Mouse (Mus musculus) midbrain, embryonic 11.5 days (tissue): Measurements from ENCODE around the gene Cep19. TPM values are rescaled to one million over a fixed set of nuclear protein-coding genes. Genes with fewer than 3 reads are reported as not detected.

ENCODE experiments used
- ATAC-seq: fragments of 200-750 bp; cut with Nextera tagmentation; 2 replicates; pipeline ENCODE4 v1.8.0; 2017; ENCODE audit warnings: moderate TSS enrichment, moderate library complexity; ENCODE audit not compliant: low FRiP score
- DNase-seq: peaks from one replicate; pipeline ENCODE4 v3.0.0; 2015; ENCODE audit warnings: low spot score; ENCODE audit errors: missing footprints
- H3K27ac ChIP-seq: fragments of 300-500 bp; sonication (generic); 2 replicates; pipeline ENCODE4 v1.5.1; 2014; ENCODE audit warnings: low read depth, low read length
- H3K27me3 ChIP-seq: fragments of 300-500 bp; sonication (generic); 2 replicates; pipeline ENCODE4 v1.6.1; 2014; ENCODE audit warnings: mild to moderate bottlenecking, low read length, moderate library complexity, mixed read lengths; ENCODE audit not compliant: control insufficient read depth, insufficient read depth
- H3K36me3 ChIP-seq: fragments of 300-500 bp; sonication (generic); 2 replicates; pipeline ENCODE4 v1.6.1; 2014; ENCODE audit warnings: mild to moderate bottlenecking, low read length, moderate library complexity, mixed read lengths; ENCODE audit not compliant: control insufficient read depth, insufficient read depth
- H3K4me1 ChIP-seq: fragments of 300-500 bp; sonication (generic); 2 replicates; pipeline ENCODE4 v1.6.1; 2014; ENCODE audit warnings: low read length; ENCODE audit not compliant: control insufficient read depth, insufficient read depth
- H3K4me2 ChIP-seq: fragments of 300-500 bp; sonication (generic); 2 replicates; pipeline ENCODE4 v1.6.1; 2014; ENCODE audit warnings: mild to moderate bottlenecking, moderate library complexity
- H3K4me3 ChIP-seq: fragments of 300-500 bp; sonication (generic); 2 replicates; pipeline ENCODE4 v1.5.1; 2014; ENCODE audit warnings: low read depth, low read length
- H3K9ac ChIP-seq: fragments of 300-500 bp; sonication (generic); 2 replicates; pipeline ENCODE4 v1.6.1; 2014; ENCODE audit warnings: low read length
- H3K9me3 ChIP-seq: fragments of 300-500 bp; sonication (generic); 2 replicates; pipeline ENCODE4 v1.6.1; 2016; ENCODE audit warnings: low read length; ENCODE audit not compliant: control insufficient read depth
- WGBS: fragments of 180-500 bp; shearing (Covaris S2); extraction: QIAGEN DNeasy Blood & Tissue Kit; methylation state at CpG from one replicate; pipeline ENCODE4 v1.1.7; 2014; 5-methylcytosine and 5-hydroxymethylcytosine counted together
- polyA plus RNA-seq: library from polyadenylated mRNA; unstranded; fragments of >200 nt; fragmentation: Nextera tagmentation; extraction: Ambion mirVana; gene quantifications from 2 replicates; pipeline ENCODE4 v1.2.1, GENCODE M21; 2014

Cep19 gene
- polyA plus RNA-seq, 1 experiment from 2014 or later: 51.7 TPM

GRCm38 (mm10) chr16:32154437-32154836 is 54.8 kb downstream of the Cep19 start:
- Histone ChIP-seq H3K36me3 (no peaks in the 10 kb centered on the region), H3K4me1 (no peaks in the 10 kb centered on the region), H3K4me2 (no peak overlapping the region), H3K27me3 (no peaks in the 10 kb centered on the region), H3K27ac (no peak overlapping the region), H3K9me3 (no peaks in the 10 kb centered on the region), H3K9ac (no peak overlapping the region), H3K4me3 (no peak overlapping the region)
- no peak for ATAC-seq
- DNase-seq: no peak
- WGBS: 87% methylated on average over 13 of the region's 13 CpGs

DNA sequence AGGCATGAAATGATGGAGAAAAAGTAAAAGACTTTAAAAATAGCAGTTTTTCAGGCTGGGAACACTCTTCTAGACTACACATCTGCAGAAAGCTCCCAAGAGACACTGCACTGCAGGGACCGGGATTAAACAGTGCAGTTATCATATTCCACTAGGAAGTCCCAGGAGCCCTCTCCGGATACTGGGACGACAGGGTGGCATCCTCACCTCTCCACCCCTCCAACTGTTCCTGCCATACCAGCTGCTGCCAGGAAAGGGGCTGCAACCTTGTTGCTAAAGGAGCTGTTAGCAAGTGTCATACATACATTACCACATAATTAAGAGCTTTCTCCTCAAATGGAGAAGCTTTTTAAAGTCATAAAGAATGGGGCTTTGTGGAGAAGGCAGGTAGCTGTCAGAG is 57.1 kb downstream of the Cep19 start:
- H3K4me3 ChIP-seq: no peak overlapping the region

GRCm38 (mm10) chr16:32157369-32157768 is 57.8 kb downstream of the Cep19 start:
- Histone ChIP-seq H3K27me3 (no peaks in the 10 kb centered on the region), H3K4me3 (no peak overlapping the region), H3K27ac (no peak overlapping the region), H3K36me3 (no peaks in the 10 kb centered on the region), H3K4me2 (no peak overlapping the region), H3K9me3 (no peaks in the 10 kb centered on the region), H3K4me1 (no peaks in the 10 kb centered on the region), H3K9ac (no peak overlapping the region)
- no peak for ATAC-seq
- no peak for DNase-seq
- WGBS: 89% methylated on average over 2 of the region's 2 CpGs

More for the DNA sequence above, 57.1 kb downstream of the Cep19 start:
- no peak for DNase-seq
- H3K4me2 ChIP-seq: no peak overlapping the region
- ATAC-seq: no peak
- H3K4me1 ChIP-seq: no peaks in the 10 kb centered on the region
- H3K27me3 ChIP-seq: no peaks in the 10 kb centered on the region
- no peaks in the 10 kb centered on the region for H3K9me3 ChIP-seq
- no peak overlapping the region for H3K9ac ChIP-seq
- no peaks in the 10 kb centered on the region for H3K36me3 ChIP-seq
- H3K27ac ChIP-seq: no peak overlapping the region
- WGBS: 68% methylated on average over 3 of the region's 3 CpGs

Other genes with a start within 250 kb of the Cep19 start
- 0.10 TPM in 1 of 2 replicates, not detected in the other for gene Meltf, start 221.0 kb upstream of the Cep19 start, polyA plus RNA-seq
- gene Pigz, start 165.9 kb upstream of the Cep19 start, polyA plus RNA-seq: 1.4 TPM in 2 replicates
- 86.0 and 93.2 TPM in 2 replicates for gene 0610012G03Rik, start 151.3 kb upstream of the Cep19 start, polyA plus RNA-seq
- gene Ncbp2, start 151.3 kb upstream of the Cep19 start, polyA plus RNA-seq: 165 and 173 TPM in 2 replicates
- gene Senp5, start 96.5 kb upstream of the Cep19 start, polyA plus RNA-seq: 10.2 and 12.3 TPM in 2 replicates
- 49.6 and 59.6 TPM in 2 replicates for gene Pak2, start 20.5 kb upstream of the Cep19 start, polyA plus RNA-seq
- gene Pigx, start 60 bp upstream of the Cep19 start, polyA plus RNA-seq: 150 and 153 TPM in 2 replicates
- gene Nrros, start 65.8 kb downstream of the Cep19 start, polyA plus RNA-seq: 7.4 and 10.3 TPM in 2 replicates
- 0.23 TPM in 1 of 2 replicates, not detected in the other for gene Bex6, start 80.0 kb downstream of the Cep19 start, polyA plus RNA-seq
- 22.1 and 22.8 TPM in 2 replicates for gene Fbxo45, start 147.4 kb downstream of the Cep19 start, polyA plus RNA-seq
- gene Wdr53, start 147.4 kb downstream of the Cep19 start, polyA plus RNA-seq: 16.4 and 19.0 TPM in 2 replicates
- not detected in 2 replicates for gene Smco1, start 171.7 kb downstream of the Cep19 start, polyA plus RNA-seq
- 23.9 and 25.0 TPM in 2 replicates for gene Rnf168, start 177.7 kb downstream of the Cep19 start, polyA plus RNA-seq
- gene Ubxn7, start 232.5 kb downstream of the Cep19 start, polyA plus RNA-seq: 25.2 and 28.6 TPM in 2 replicates